Mouse (Mus musculus): ENCODE results near the gene Sapcd1.
"Not testable (repeated sequence)": the region's sequence is repeated elsewhere in the genome, so short reads cannot be mapped to it uniquely, and the experiment has no call there.

The Sapcd1 gene

DNA sequence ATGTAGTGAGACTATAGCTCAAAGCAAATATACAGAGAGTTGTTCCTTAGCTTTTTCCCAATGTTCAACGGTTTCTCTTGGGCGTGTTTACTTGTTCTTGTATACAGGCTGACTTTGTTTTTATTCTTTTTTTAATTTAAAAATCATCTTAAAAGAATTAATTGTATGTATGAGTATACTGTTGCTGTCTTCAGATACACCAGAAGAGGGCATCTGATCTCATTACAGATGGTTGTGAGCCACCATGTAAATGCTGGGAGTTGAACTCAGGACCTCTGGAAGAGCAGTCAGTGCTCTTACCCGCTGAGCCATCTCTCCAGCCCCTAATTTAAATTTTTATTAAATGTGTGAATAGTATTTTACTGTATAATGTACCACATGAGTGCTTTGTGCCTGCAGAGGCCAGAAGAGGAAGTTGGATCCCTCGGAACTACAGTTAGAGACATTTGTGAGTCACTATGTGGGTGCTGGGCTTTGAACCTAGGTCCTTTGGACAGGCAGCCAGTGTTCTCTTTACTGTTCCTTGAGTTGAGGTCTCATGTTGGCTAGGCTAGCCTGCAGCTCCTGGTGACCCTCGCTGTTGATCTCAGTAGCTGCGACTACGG, 20.3 kb downstream of the Sapcd1 start:
- DNase-seq = no peak

DNA sequence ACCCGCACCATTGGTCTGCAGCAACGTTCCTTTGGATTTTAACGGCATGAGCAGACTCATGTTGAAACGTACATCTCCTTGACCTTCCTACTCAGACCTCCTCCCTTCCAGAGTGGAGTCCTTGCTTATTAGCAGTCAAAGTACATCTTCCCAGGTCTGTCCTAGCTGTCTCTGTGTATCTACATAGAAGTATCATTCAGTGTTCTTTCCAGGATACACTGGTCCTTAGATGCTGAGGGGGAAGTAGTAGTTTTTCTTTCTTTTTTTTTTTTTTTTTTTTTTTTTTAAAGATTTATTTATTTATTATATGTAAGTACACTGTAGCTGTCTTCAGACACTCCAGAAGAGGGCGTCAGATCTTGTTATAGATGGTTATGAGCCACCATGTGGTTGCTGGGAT, 21.9 kb downstream of the Sapcd1 start:
- not testable (repeated sequence) for DNase-seq

DNA sequence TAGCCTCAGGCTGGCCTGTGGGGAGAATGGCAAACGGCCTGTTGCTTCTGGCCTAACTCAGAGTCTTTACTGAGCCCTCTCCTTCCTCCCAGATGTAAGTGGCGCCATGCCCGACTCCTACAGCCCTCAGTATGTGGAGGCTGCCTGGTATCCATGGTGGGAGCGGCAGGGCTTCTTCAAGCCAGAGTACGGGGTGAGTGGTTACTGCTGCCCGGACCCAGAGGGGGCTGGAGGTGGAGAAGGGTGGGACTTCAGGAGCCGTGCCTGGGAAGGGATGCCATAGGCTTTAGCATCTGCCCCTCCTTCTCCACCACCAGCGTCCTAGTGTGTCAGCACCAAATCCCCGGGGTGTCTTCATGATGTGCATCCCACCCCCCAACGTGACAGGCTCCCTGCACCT, 22.7 kb downstream of the Sapcd1 start:
- no peak for DNase-seq

DNA sequence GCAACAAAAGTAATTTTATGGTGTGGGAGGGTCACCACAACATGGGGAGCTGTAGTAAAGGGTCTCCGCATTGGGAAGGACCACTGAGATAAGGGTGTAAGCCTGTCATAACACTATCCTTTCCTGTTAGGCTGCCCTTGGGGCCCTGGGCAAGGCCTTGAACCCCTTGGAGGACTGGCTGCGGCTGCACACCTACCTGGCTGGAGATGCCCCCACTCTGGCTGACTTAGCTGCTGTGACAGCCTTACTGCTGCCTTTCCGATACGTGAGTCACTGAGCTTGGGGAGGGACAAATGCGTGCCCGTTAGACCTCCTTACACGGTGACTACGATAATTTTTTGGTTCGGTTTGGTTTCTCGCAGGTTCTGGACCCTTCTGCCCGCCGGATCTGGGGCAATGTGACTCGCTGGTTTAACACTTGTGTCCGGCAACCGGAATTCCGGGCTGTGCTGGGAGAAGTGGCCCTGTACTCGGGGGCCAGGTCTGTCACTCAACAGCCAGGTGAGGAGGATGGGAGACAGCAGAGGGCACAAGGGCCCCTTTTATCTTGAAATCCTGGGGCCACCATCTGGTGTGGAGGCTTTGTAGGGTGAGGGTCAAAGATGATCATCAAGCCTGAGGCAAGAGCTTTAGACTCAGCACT, 23.6 kb downstream of the Sapcd1 start:
- DNase-seq = no peak

DNA sequence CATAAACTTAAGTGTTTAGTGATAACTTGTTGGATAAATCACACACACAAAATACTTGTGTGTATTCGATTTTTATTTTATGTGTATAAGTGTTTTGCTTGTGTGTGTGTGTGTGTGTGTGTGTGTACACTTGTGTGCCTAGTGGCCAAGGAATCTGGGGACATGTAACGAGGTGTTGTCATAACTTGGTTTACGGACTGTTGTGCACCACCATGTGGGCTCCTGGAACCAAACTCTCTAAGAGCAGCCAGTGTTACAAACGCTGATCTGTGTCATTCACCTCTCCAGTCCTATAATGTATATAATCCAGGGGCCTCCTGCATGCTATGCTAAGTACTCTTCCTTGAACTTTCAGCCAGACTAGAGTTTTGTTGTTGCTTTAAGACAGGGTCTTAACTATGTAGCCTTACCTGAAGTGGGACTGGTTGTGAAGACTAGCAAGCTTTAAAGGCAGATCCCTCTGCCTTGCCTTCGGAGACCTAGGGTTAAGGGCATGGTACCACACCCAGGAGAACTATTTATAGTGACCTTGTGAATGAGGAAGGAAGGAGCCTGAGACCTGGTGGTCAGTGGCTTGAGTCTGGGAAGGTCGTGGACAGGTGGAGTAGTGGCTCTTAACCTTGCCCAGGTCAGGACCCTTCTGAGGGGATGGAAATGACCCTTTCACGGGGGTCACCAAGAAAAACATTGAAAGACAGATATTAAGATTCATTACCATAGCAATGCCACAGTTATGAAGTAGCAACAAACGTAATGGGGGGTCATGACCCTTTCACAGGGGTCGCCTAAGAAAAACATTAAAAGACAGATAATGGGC, 24.6 kb downstream of the Sapcd1 start:
- DNase-seq = no peak

DNA sequence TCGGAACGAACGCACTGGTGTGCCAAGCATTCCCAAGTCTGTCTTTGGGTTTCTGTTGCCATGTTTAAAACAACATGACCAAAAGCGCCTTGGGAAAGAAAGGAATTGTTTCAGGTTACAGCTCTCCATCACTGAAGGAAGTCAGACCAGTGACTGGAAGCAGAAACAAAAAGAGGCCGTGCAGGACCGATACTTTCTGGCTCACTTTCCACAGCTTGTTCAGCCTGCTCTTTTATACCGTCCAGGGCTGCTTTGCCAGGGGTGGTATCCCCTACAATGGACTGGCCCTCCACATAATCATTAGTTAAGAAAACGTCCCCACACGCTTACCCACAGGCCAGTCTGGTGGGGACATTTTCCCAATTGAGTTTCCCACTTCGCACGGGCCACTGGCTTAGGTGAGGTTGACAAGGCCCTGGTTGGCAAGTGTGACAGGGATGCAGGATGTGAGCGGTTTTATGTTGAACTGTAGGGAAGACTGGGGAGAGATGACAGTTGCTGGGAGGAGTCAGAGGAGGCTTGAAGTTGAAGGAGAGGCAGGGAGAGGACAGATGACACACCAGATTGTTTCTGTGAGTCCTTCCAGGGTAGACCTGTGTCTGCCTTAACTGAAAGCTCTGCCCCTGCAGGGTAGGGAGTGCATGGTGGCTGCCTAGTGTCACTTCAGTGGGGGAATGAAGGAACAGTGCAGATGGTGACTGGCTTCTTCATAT, 25.5 kb downstream of the Sapcd1 start:
- DNase-seq = no peak

DNA sequence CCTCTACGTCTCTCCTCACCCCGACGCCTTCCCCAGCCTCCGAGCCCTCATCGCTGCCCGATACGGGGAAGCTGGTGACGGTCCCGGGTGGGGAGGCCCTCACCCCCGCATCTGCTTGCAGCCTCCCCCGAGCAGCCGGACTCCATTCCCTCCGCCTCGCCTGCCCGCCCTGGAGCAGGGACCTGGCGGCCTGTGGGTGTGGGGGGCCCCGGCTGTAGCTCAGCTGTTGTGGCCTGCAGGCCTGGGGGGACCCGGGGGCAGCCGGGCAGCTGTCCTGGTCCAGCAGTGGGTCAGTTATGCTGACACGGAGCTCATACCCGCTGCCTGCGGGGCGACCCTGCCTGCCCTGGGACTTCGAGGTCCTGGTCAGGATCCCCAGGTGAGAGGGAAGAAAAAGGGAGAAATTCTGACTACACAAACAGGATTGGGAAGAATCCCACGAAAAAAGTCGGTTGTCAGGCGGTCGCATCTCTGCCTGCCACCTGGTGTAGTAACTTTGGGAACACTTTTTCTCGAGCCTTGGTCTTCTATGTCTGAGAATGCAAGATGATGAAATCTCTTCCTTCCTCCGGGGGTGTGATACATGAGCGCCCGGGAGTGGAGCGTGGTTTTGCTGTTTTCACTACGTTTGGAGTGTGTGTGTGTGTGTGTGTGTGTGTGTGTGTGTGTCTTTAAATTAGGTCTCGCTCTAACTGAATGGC, 26.2 kb downstream of the Sapcd1 start:
- no peak for DNase-seq

DNA sequence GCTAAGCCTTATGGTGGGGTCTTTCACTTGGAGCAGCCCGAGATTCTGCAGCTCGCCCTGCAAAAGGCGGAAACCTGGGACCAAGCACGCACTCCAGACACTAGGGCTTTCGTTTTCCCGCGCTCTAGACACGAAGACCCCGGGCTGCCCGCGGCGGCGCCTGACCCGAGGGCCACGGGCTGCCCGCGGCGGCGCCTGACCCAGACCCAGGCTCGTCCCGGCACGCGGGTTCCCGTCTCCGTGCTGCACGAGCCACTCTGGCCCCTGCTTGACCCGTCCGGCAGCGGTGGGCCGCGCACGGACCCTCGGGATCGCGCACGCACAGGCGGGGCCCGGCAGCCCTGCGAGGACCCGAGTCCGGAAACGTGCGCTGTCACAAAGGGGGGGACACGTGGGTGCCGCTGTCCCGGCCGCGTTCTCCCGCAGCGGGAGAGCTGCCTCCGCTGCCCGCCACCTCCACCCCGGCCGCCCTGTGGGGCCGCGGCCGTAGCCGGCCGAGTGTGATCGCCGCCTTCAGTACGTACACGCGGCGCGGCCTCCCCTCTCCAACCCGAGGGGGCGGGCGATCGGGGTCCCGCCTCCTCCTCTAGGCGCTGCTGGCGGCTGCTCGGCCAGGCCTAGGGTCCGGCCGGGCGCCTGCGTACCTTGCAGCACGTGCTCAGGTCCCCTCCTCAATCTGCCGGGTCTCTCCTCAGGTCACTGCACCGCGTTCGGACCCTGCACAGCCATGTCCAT, 26.9 kb downstream of the Sapcd1 start, which contains the start of gene Vars:
Vars (plus strand) TSS at position 271 of the 735 bp plus-strand sequence.
- DNase-seq = peak; percentile 77 to 82

DNA sequence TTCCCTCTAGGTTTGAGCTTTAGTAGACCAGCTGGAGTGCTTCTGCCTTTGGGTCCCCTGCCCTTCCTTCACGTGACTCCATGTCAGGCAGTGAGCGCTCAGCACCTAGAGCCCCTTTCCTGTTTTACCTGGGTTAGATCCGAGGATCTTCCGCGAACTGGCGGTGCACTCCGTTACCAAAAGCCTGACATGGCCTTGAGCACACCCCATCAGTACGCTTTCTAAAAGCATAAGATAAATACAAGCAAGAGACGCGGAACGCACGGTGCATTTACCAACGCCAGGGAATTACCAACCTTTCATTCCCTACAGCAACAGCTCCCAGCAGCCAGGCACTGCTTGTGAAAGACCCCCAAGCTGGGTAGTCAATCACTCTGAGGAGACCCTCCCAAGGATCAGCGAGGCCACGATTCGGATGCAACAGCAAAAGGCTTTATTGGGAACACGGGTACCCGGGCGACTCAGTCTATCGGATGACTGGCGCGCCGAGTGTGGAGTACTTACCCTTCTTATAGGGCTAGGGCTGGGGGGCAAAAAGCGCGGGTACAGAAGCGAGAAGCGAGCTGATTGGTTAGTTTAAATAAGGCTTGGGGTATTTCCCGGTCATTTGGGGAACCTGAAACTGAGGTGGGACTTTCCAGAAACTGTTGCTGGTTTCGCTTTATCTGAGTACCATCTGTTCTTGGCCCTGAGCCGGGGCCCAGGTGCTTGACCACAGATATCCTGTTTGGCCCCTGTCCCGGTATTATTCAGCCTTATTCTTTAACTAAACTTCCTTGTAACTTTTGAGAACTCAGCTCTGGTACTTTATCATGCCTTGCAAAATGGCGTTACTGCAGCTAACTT, 27.7 kb downstream of the Sapcd1 start:
- peak; percentile 28 to 59 for DNase-seq

DNA sequence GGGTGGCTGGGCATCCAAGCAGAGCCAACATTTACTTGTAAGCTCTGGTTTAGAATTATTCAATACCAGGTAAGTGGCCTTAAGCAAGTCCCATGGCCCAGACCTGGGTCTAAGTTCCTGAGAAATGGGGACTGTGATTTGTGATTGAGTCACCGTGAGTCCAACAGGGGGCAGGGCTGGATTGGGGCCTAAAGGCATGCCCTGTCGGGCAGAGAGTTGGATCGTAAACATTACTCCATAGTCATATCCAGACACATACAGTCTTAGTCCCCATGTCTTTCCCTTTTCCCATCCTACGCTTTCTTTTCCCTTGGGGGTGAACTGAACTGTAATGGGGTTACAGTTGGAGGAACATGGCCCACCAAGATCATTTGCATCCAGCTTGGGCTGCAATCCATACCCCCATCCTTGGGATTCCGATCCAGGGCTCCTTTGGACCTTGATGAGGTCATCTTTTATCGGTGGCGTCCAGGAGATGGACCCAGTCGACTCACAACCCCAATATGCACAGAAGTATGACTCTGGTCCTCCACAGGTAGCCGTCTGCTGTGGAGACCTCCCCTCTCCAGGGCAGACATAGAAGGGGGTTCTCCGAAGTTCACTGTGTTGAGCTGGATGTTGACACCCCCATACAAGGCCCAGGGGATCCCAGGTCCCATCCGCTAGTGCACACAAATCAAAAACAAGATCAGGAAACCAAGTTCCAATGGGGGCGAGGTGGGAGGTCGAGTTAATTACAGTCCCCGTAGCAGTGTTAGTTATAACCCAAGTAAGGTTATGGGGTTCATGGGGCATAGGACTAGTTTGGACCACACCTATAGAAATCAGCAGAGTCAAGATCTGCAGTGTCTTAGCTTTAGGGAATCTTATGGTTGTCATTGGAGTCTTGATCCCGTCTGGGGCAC, 29.0 kb downstream of the Sapcd1 start:
- no peak for DNase-seq

DNA sequence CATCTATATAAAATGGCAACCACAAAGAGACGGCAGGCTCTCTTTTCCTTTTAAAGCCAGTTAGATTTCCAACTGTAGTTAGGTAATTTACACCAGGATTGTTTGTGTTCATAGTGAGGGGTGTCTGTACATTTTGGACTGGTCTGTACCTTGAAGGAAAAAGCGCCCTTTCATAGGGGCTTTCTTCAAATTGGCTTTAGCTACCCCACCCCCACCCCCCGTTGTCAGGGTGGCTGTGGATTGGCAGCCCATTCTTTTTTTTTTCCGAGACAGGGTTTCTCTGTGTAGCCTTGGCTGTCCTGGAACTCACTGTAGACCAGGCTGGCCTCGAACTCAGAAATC, 30.7 kb downstream of the Sapcd1 start:
- no peak for DNase-seq

DNA sequence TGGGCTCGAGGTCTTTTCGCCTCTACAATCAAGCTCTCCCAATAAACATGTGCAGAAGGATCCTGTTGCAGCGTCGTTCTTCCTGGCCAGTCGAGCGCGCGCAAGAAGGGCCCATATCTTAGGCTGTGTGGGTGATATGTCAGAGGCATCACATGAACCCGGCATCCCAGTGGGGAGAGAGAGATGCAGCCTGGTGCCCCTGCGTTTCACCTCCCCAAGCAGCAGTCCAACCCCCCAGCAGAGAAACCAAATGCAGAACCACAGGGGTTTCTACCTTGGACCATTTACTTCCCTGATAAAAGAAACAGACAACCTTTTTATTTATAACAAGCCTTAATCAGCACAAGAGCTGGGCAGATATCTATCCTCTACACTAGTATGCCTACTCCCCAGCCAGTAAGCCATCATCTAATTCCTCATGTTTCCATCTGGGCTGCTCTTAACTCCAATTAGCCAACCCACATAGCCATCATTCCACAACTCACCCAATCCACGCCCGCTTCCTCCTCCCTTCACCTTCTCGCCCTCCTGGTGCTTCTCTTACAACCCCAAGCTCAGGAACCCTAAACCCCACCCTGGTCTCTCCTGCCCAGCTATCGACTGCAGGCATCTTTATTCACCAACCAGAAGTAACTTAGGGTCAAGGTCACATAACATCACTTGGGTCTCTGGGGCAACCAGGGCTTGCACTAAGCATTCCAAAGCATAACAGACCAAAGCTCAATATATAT, 31.2 kb downstream of the Sapcd1 start:
- DNase-seq = no peak

DNA sequence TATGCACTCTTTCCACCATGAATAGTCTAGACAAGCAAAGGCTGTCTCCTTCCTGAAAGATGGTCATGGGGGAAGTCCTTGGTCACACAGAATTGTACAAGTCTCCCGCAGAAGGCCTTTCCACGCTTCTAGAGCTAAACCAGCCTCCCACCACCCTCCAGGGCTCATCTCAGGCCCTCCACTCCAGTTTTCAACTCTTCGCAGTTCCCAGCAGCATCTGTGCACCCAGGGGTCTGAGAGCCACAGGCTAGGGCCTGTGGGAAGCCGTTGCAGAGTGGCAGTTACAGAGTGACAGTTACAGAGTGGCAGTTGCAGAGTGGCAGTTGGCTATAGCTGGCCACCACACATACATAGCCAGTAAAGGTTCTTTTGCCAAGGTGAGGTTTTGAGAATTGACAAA, 31.9 kb downstream of the Sapcd1 start:
- not testable (repeated sequence) for DNase-seq

DNA sequence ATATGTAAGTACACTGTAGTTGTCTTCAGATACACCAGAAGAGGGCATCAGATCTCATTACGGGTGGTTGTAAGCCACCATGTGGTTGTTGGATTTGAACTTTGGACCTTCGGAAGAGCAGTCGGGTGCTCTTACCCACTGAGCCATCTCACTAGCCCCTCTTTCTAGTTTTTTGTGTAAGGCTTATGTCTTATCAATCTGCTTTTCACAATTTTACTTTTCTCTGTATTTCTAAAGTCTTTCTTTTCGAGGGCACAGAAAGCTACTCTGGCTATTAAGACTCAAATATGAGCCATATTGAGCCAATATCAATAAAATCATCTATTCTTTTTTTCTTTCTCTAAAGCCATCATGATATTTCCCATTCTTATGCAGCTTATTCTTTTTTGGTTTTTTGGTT, 32.6 kb downstream of the Sapcd1 start:
- not testable (repeated sequence) for DNase-seq

DNA sequence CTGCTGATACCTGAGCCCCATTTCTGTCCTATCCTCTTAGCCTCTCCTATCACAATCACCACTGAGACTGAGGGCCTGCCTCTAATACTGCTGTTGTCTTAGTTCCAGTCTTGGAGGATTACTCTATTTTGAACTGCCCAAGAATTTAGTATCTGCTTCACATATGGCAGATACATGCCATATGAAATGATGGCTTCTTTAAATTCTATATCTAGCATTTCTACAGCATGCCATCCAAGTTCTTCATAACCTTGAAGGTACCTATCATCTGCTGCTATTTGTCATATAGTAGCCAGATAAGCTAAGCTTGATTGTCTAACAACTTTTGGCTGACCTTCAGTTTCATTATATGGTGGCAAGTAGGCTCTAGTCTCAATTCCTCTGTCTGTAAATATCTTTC, 33.1 kb downstream of the Sapcd1 start:
- DNase-seq = no peak

DNA sequence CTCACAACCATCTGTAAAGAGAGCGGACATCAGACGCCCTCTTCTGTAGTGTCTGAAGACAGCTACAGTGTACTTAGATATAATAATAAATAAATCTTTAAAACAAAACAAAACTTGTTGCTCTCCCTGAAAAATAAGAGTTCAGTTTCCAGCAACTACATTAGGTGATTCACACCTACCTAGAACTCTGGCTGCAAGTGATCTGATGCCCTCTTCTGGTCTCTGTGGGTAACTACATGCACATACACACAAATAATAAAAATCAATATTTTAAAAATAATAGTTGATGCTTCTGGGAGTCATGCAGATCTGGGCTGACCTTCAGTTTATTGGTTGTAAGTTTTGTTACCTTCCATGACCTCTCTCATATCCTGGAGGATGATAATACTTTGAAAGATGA, 43.6 kb downstream of the Sapcd1 start:
- no peak for DNase-seq

DNA sequence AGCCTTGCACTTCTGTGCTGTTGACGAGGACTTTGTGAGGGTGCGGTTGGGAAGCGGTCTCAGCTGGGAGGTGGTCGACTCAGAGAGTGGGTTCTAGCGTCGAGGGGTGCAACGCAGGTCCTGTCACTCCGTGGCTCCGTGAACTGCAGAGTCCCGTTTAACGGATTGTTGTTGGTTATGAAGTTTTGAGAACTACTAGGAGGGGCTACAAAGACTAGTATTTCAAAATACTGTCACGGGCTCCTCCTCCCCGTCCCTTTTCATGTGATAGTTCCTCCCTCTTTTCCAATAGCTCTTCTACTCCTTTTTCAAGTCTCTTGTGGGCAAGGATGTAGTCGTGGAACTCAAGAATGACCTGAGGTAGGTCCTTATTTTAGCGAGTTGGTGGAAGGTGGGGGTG, 45.5 kb downstream of the Sapcd1 start:
- no peak for DNase-seq

DNA sequence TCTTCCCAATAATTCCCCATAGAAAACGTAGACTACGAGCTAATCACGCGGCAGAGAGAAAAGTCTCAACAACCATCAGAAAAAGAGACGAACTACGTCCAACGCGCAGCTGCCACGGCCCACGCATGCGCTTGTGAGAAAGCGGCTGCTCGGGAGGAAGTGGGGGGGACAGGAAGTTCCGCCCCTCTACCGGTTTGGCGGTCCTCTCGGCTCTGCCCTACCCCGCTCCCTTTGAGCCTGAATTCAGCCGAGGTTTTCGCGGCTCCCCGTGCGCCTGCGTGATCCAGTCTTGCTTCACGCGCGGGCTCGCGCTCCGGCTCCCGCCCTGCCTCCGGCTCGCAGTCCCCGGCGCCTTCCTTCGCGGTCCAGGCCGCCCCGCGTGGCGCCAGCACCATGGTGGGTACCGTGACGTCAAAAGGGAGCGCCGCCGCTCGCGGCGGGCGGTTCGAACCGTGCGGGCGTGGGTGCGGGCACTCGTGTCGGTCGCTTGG, 46.1 kb downstream of the Sapcd1 start, which contains the start of gene Lsm2:
Lsm2 (plus strand) TSS at position 173 of the 491 bp plus-strand sequence.
- peak; percentile 91 to 93 for DNase-seq

DNA sequence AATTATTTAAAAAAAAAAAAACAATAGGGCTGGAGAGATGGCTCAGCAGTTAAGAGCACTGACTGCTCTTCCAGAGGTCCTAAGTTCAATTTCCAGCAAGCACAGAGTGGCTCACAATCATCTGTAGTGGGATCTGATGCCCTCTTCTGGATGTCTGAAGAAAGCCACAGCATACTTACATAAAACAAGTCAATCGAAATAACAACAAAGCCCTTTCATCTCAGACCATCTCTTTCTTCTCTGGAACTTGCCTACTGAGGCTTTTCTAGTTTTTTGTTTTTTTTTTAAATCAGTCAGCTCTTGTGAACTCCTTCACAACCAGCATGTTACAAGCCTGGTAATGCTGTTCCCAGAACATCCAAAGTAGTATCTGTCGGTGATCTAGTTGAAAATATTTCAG, 47.2 kb downstream of the Sapcd1 start:
- DNase-seq = no peak

All from thymus, postnatal 36 days (tissue).